Mouse (Mus musculus): ENCODE results near the gene Cables2.

DNA sequence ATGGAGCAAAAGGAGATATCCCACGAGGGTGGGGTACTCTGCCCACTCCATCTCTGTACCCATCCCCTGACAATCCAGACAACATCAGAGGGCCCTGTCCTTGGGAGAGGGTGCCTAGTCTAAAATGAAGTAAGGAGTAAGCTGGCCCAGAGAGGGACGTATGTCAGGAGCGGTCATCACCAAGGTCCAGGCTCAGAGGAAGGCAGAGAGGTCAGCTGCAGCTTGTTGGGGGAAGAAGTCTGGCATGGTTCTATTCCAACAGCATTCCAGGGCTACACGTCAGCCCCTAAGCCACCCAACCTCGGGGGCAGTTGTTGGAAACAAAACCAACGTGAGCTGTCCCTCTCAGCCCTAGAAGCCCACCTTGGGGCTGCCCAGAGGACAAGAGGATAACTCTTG, 45.2 kb downstream of the Cables2 start:
- TF ChIP-seq GATA1 (IDR thresholded peaks at IDR 0.05; ENCODE audit: low read length) (no peak), TAL1 (IDR thresholded peaks at IDR 0.05; ENCODE audit: low read length) (no peak)
